Mouse (Mus musculus): ENCODE measurements at regions not wholly inside any gene's neighbourhood (a gene's known extent, or its start where the extent isn't known, plus 50 kb on each side); places are given as distances from the start of the nearest gene placed in this dataset.

DNA sequence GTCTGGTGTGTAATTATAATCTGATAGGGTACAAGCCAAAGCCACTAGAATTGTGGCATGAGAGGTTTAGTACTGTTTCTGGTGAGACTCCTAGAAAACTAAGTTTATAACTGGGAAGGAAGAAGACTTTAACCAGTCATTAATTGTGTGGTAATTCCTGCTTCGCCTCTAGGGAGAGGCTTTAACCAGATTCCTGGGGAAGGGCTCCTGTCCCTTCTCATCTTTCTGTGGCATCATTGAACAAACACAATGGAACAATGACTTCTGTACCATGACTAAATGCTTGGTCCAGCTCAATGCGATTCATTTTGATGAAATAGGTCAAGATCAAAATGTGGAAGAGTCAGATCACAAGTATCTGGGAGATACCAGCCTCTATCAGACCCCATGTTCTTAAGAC, 206.6 kb downstream of the 1700129C05Rik start:
- H3K27ac ChIP-seq (ENCODE audit: insufficient read depth, low read length): no peak overlapping the region

DNA sequence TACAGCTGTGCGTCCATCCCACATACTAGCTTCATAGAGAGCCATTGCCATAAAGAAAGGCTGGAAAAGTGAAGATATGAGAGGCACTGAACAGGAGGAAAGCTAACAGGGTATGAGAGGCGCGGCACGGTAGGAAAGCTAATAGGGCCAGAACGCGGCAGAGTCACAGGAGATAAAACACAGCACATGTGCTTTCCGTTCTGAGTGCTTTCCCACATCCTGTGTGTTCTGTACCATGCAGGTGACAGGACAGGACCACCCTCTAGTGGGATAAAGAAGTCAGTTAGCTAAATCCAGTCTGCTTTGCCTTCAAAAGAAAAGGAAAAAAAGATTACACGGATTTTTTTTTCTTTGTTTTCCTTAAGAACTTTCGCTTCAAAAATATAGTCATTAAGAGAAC, 224.8 kb downstream of the 1700129C05Rik start:
- Histone ChIP-seq H3K4me3 (ENCODE audit: insufficient read depth, low read length) (no peak overlapping the region), H3K4me1 (ENCODE audit: control insufficient read depth, insufficient read depth, low read length) (no peaks in the 10 kb centered on the region), H3K27ac (ENCODE audit: insufficient read depth, low read length) (no peak overlapping the region)
- TF ChIP-seq POLR2A (IDR thresholded peaks at IDR 0.05; ENCODE audit: extremely low read depth, insufficient read depth, low read length) (no peak), CTCF (IDR thresholded peaks at IDR 0.05; ENCODE audit: extremely low read depth, insufficient read depth, low read length) (no peak)

More for the DNA sequence above, 206.6 kb downstream of the 1700129C05Rik start:
- Histone ChIP-seq H3K4me3 (ENCODE audit: insufficient read depth, low read length) (no peak overlapping the region), H3K4me1 (ENCODE audit: control insufficient read depth, insufficient read depth, low read length) (no peaks in the 10 kb centered on the region)
- TF ChIP-seq CTCF (IDR thresholded peaks at IDR 0.05; ENCODE audit: extremely low read depth, insufficient read depth, low read length) (no peak), POLR2A (IDR thresholded peaks at IDR 0.05; ENCODE audit: extremely low read depth, insufficient read depth, low read length) (no peak)

DNA sequence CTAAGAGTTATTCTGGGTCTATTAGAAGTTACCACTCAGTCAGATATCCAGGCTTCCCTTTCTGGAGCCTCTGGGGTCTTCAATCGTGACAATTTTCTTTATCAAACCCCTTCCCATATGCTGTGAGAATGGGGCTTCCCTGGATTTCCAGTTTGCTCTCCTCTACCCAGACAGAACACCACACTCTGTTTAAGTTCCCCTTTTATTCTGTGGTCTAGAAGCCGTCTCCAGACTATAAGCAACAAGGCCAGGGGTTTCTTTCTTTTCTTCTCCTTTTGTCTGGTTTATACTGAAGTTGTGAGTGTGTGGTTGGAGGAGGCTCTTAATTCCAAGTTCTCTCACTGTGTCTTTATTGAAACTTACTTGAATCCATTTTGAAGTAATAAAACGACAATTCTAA, 225.5 kb downstream of the 1700129C05Rik start:
- TF ChIP-seq CTCF (IDR thresholded peaks at IDR 0.05; ENCODE audit: extremely low read depth, insufficient read depth, low read length) (no peak), POLR2A (IDR thresholded peaks at IDR 0.05; ENCODE audit: extremely low read depth, insufficient read depth, low read length) (no peak)
- H3K4me3 ChIP-seq (ENCODE audit: insufficient read depth, low read length): no peak overlapping the region
- no peak overlapping the region for H3K27ac ChIP-seq (ENCODE audit: insufficient read depth, low read length)
- H3K4me1 ChIP-seq (ENCODE audit: control insufficient read depth, insufficient read depth, low read length): no peaks in the 10 kb centered on the region

DNA sequence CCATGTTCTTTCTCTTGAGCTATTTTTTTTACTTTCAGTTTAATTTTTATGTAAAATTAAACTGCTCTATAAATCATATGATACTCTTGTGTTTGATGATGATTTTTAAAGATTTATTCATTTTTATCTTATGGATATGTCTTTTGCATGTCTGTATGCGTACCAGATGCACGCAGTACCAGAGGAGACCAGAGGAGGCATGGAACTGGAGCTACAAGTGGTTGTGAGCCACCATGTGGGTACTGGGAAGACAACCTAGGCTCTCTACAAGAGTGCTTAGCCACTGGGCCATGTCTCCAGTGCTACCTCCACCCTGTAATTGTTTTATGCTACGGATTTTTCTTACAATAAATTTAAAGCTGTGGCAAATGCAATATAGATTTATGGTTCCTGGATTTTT, 227.8 kb downstream of the 1700129C05Rik start:
- TF ChIP-seq POLR2A (IDR thresholded peaks at IDR 0.05; ENCODE audit: extremely low read depth, insufficient read depth, low read length) (no peak), CTCF (IDR thresholded peaks at IDR 0.05; ENCODE audit: extremely low read depth, insufficient read depth, low read length) (no peak)
- no peak overlapping the region for H3K27ac ChIP-seq (ENCODE audit: insufficient read depth, low read length)
- no peaks in the 10 kb centered on the region for H3K4me1 ChIP-seq (ENCODE audit: control insufficient read depth, insufficient read depth, low read length)
- no peak overlapping the region for H3K4me3 ChIP-seq (ENCODE audit: insufficient read depth, low read length)

DNA sequence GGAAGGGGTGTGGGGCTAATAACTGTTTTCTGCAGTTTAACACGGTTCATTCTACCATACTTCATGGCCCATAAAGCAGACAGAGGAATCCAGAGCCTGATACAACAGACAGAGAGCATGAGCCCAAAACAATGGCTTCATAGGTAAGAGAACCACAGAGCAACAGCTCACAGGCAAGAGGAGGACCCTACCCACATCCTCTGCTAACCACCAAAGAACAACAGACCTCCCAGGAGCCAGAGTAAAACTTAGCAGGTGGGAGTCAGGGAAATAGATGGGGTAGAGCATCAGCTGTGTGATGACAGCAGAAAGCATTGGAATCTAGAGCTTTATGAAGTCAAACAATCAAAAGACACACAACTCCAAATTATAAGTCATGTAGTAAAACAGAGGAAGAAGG, 231.8 kb downstream of the 1700129C05Rik start:
- no peak overlapping the region for H3K4me3 ChIP-seq (ENCODE audit: insufficient read depth, low read length)
- TF ChIP-seq CTCF (IDR thresholded peaks at IDR 0.05; ENCODE audit: extremely low read depth, insufficient read depth, low read length): no peak
- TF ChIP-seq POLR2A (IDR thresholded peaks at IDR 0.05; ENCODE audit: extremely low read depth, insufficient read depth, low read length): no peak
- H3K27ac ChIP-seq (ENCODE audit: insufficient read depth, low read length): no peak overlapping the region
- H3K4me1 ChIP-seq (ENCODE audit: control insufficient read depth, insufficient read depth, low read length): no peaks in the 10 kb centered on the region

DNA sequence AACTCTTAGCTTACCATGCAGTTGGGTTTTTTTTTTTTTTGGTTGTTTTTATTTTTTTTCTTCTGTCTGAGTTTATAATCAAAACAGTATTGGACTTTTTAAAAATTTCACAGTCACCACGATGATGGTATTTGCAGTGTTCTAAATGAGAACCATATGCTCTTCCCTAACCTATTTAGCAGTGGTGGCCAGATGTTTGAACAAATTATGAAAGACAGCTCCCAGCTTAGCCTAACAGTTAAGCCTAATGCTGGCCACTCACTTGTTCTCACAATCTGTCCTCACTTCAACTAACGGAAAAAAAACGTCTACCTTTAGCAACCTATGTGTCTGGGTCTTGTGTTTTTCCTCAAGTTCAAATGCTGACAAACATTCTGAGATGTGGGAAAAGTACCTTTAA, 234.8 kb downstream of the 1700129C05Rik start:
- TF ChIP-seq CTCF (IDR thresholded peaks at IDR 0.05; ENCODE audit: extremely low read depth, insufficient read depth, low read length) (no peak), POLR2A (IDR thresholded peaks at IDR 0.05; ENCODE audit: extremely low read depth, insufficient read depth, low read length) (no peak)
- Histone ChIP-seq H3K4me1 (ENCODE audit: control insufficient read depth, insufficient read depth, low read length) (no peaks in the 10 kb centered on the region), H3K27ac (ENCODE audit: insufficient read depth, low read length) (no peak overlapping the region), H3K4me3 (ENCODE audit: insufficient read depth, low read length) (no peak overlapping the region)

DNA sequence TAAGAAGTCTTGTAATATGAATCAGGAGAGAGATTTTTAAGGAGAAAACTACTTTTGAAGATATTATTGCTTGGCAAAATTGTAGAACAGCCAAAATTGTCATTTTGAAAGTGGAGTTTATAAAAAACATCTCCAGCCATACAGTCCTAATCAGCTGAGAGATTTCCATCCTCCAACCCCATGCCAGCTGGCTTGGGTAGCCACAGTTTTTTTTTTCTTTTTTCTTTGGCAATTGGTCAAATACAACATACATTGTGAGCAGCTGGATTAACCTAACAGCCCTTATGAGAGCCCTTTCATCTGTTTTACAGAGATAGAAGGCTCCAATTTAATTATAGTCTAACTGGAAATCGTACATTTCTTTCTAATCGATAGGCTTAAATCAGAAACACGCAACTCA, 235.3 kb downstream of the 1700129C05Rik start:
- Histone ChIP-seq H3K27ac (ENCODE audit: insufficient read depth, low read length) (no peak overlapping the region), H3K4me1 (ENCODE audit: control insufficient read depth, insufficient read depth, low read length) (no peaks in the 10 kb centered on the region), H3K4me3 (ENCODE audit: insufficient read depth, low read length) (no peak overlapping the region)
- TF ChIP-seq POLR2A (IDR thresholded peaks at IDR 0.05; ENCODE audit: extremely low read depth, insufficient read depth, low read length) (no peak), CTCF (IDR thresholded peaks at IDR 0.05; ENCODE audit: extremely low read depth, insufficient read depth, low read length) (no peak)

DNA sequence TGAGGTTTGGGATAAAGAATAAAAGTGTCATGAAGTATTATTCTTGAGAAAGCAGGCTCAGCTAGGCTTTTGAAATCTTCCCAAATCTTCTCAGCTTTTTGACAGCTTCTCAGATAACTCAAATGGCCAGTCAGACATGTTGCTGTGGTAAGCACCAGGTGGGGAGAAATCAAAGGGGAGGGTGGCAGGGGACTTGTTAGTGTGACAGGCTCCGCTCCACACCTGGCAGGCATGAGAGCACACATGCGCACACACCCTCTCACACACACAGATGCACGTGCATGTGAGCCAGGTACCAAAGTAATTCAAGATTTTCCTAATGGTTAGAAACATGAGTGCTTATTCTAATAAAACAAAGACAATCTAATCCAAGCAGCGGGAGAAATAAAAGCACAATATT, 236.1 kb downstream of the 1700129C05Rik start:
- TF ChIP-seq CTCF (IDR thresholded peaks at IDR 0.05; ENCODE audit: extremely low read depth, insufficient read depth, low read length): no peak
- TF ChIP-seq POLR2A (IDR thresholded peaks at IDR 0.05; ENCODE audit: extremely low read depth, insufficient read depth, low read length): no peak
- H3K4me3 ChIP-seq (ENCODE audit: insufficient read depth, low read length): no peak overlapping the region
- no peaks in the 10 kb centered on the region for H3K4me1 ChIP-seq (ENCODE audit: control insufficient read depth, insufficient read depth, low read length)
- H3K27ac ChIP-seq (ENCODE audit: insufficient read depth, low read length): no peak overlapping the region

DNA sequence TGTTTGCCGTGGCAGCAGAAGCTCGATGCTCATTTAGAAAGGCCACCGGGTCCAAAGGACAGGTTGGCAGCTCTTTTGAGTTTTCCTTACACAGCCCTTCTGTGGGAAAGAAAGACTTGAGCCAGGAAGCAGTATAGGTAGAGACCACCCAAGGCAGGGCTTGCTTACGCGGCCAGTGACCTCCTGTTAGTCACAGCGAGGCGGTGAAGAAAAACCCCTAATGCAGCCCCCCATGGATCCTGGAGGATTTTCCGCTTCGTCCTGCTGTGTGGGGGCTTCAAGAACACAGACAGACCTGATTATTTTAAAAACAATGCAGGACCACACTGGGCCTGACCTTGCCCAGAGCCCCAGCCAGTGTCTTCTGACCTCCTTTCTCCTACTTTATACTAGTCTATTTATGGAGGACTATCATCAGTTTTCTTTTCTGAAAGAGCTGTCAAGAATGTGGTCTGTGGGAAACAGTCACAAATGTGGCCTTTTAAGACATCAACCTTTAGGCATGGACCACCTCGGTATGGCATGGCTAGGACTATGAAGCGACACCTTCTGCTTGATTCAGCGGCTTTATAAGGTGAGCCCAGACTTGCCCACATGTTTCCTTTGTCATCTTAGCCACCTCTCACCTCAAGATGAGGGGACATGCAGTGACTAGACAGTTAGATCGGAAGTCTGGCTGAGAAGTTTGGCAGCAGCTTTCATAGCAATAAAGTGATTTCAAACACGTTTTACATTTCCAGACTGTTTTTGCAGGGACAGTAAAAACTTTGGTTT, 274.3 kb downstream of the 1700129C05Rik start:
- Histone ChIP-seq H3K4me3 (ENCODE audit: insufficient read depth, low read length) (no peak overlapping the region), H3K27ac (ENCODE audit: insufficient read depth, low read length) (no peak overlapping the region), H3K4me1 (ENCODE audit: control insufficient read depth, insufficient read depth, low read length) (no peaks in the 10 kb centered on the region)
- TF ChIP-seq CTCF (IDR thresholded peaks at IDR 0.05; ENCODE audit: extremely low read depth, insufficient read depth, low read length): no peak
- no peak for TF ChIP-seq POLR2A (IDR thresholded peaks at IDR 0.05; ENCODE audit: extremely low read depth, insufficient read depth, low read length)

DNA sequence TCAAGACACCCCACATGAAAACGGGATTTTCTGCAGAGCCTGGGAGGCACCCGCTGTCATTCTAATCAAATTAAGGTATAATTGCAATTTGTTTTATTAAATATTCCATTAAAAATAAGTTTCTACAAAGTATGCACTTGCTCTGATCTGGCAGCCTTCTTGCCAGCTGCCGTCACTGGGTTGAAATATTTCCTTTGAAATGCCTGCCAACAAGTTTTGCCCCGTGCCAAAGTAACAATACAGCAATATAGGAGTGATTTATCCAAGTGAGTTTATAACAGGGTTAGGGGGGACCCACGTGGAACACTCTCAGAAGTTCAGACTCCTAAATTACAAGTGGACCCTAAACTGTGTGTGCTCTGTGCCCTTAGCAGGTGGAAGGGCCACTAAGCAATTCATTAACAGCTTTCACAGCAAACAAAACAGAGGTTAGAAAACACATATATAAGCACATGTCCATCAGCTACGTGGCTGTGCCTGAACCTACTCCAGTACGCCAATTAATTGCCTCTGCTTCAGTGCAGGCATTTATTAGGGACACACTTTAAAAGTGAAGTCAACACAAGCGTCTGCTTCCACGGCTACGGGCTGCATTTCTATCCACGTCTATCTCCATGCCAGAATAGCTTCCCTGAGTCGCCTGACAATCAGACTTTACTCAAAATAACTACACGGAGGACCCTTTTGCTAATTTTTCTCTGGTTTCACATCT, 275.1 kb downstream of the 1700129C05Rik start:
- Histone ChIP-seq H3K4me1 (ENCODE audit: control insufficient read depth, insufficient read depth, low read length) (no peaks in the 10 kb centered on the region), H3K4me3 (ENCODE audit: insufficient read depth, low read length) (no peak overlapping the region), H3K27ac (ENCODE audit: insufficient read depth, low read length) (no peak overlapping the region)
- TF ChIP-seq POLR2A (IDR thresholded peaks at IDR 0.05; ENCODE audit: extremely low read depth, insufficient read depth, low read length) (no peak), CTCF (IDR thresholded peaks at IDR 0.05; ENCODE audit: extremely low read depth, insufficient read depth, low read length) (no peak)
